Mouse (Mus musculus) layer of hippocampus, adult 18-20 months (tissue): ENCODE measurements around the gene Borcs7. TPM values are rescaled to one million over a fixed set of nuclear protein-coding genes. Genes with fewer than 3 reads are reported as not detected.

ENCODE experiments used
- total RNA-seq, 2 experiments: library from RNA; stranded (reverse); gene quantifications; 2 replicates each; pipeline ENCODE4 v1.2.3; 2021

Borcs7 gene
- total RNA-seq, 2 experiments from 2014 or later = 19.1 to 21.2 TPM

Other genes starting within 250 kb of the Borcs7 start
- gene Trim8, start 188.2 kb upstream of the Borcs7 start, total RNA-seq = 100 to 1,000 TPM; 110 to 112 TPM
- 100 to 1,000 TPM; 127 to 132 TPM for gene Arl3, start 116.7 kb upstream of the Borcs7 start, total RNA-seq
- gene Sfxn2, start 116.5 kb upstream of the Borcs7 start, total RNA-seq = 1 to 10 TPM; 5.2 to 7.6 TPM
- 10 to 100 TPM; 38.1 to 40.1 TPM for gene Wbp1l, start 90.8 kb upstream of the Borcs7 start, total RNA-seq
- not detected for gene Cyp17a1, start 16.7 kb upstream of the Borcs7 start, total RNA-seq
- gene As3mt, start 17.6 kb downstream of the Borcs7 start, total RNA-seq = 10 to 100 TPM; 25.7 to 28.1 TPM
- gene Cnnm2, start 71.7 kb downstream of the Borcs7 start, total RNA-seq = 10 to 100 TPM; 39.4 to 41.1 TPM